Mouse (Mus musculus) limb, embryonic 14.5 days (tissue): ENCODE results near the gene Gm10563. TPM values are rescaled to one million over a fixed set of nuclear protein-coding genes. Genes with fewer than 3 reads are reported as not detected.
A peak's percentile ranks its signal among the peaks of the same experiment; 100 is the strongest.

Source experiments
- ATAC-seq: fragments of 200-750 bp; cut with Nextera tagmentation; 2 replicates; pipeline ENCODE4 v1.8.0; 2017; ENCODE audit warnings: low read depth, moderate number of reproducible peaks, moderate TSS enrichment; ENCODE audit not compliant: low FRiP score
- DNase-seq: peaks from one replicate; pipeline ENCODE4 v3.0.0-alpha.2; 2015; ENCODE audit warnings: low spot score
- H3K27ac ChIP-seq: fragments of 300-500 bp; sonication (generic); replicated peaks from 2 replicates; pipeline ENCODE4 v1.5.1; 2014; ENCODE audit warnings: low read depth, mild to moderate bottlenecking, low read length, moderate library complexity, mixed read lengths
- H3K27me3 ChIP-seq: fragments of 300-500 bp; sonication (generic); 2 replicates; pipeline ENCODE4 v1.6.1; 2014; ENCODE audit warnings: low read length, mixed read lengths; ENCODE audit not compliant: control insufficient read depth, insufficient read depth
- H3K36me3 ChIP-seq: fragments of 300-500 bp; sonication (generic); 2 replicates; pipeline ENCODE4 v1.6.1; 2014; ENCODE audit warnings: mild to moderate bottlenecking, low read length, moderate library complexity, mixed read lengths; ENCODE audit not compliant: control insufficient read depth, insufficient read depth
- H3K4me1 ChIP-seq: fragments of 300-500 bp; sonication (generic); 2 replicates; pipeline ENCODE4 v1.6.1; 2014; ENCODE audit warnings: antibody characterized with exemption, low read length, mixed read lengths; ENCODE audit not compliant: control insufficient read depth, insufficient read depth
- H3K4me2 ChIP-seq: fragments of 300-500 bp; sonication (generic); replicated peaks from 2 replicates; pipeline ENCODE4 v1.6.1; 2014; ENCODE audit warnings: low read depth, mild to moderate bottlenecking, low read length, moderate library complexity; ENCODE audit not compliant: severe bottlenecking
- H3K4me3 ChIP-seq: fragments of 300-500 bp; sonication (generic); replicated peaks from 2 replicates; pipeline ENCODE4 v1.5.1; 2014; ENCODE audit warnings: low read length
- H3K9ac ChIP-seq: fragments of 300-500 bp; sonication (generic); 2 replicates; pipeline ENCODE4 v1.6.1; 2014; ENCODE audit warnings: mild to moderate bottlenecking, low read depth, low read length, moderate library complexity; ENCODE audit not compliant: severe bottlenecking
- H3K9me3 ChIP-seq: fragments of 300-500 bp; sonication (generic); 2 replicates; pipeline ENCODE4 v1.6.1; 2016; ENCODE audit warnings: low read length; ENCODE audit not compliant: control insufficient read depth
- POLR2A ChIP-seq: fragments of 200-500 bp; IDR thresholded peaks from 2 replicates; pipeline ENCODE4 v1.8.0; 2012; ENCODE audit warnings: inconsistent platforms, mild to moderate bottlenecking, moderate library complexity, borderline replicate concordance; ENCODE audit not compliant: insufficient read depth, insufficient read length; ENCODE audit errors: extremely low read depth
- WGBS: fragments of 180-500 bp; shearing (Covaris S2); extraction: QIAGEN DNeasy Blood & Tissue Kit; methylation state at CpG from one replicate; pipeline ENCODE4 v1.1.7; 2014; 5-methylcytosine and 5-hydroxymethylcytosine counted together
- polyA plus RNA-seq, 2 experiments: library from polyadenylated mRNA; depleted of rRNA in 1 of 2; stranded (reverse) in 1 of 2; unstranded in 1 of 2; fragments of >200 nt; fragmentation: Nextera tagmentation in 1 of 2; extraction: Ambion mirVana in 1 of 2; gene quantifications; 2 replicates each; pipeline versions ENCODE4 v1.2.1 to v1.2.3; 2012 to 2014

The Gm10563 gene
- polyA plus RNA-seq, 2 experiments = not detected

- H3K4me3 ChIP-seq = peak overlapping the region; percentile 85
- no peaks in the 10 kb centered on the region for H3K27me3 ChIP-seq
- 90% methylated on average over 10 of the region's 11 CpGs for WGBS
- DNase-seq (no peak), ATAC-seq (no peak)
- peak overlapping the region; percentile 79 for H3K4me2 ChIP-seq
- H3K4me1 ChIP-seq = peaks cover 11% of the 10 kb centered on the region; the same call in 1 of the 2 replicates
- H3K36me3 ChIP-seq = 0 out of 2 replicates have a peak, but pooled peaks cover 5% of the 10 kb centered on the region
- H3K9me3 ChIP-seq = no peaks in the 10 kb centered on the region
- peak overlapping the region; percentile 99; the same call in 1 of the 2 replicates for H3K27ac ChIP-seq
- no peak overlapping the region; the same call in 1 of the 2 replicates for H3K9ac ChIP-seq
- no peak for TF ChIP-seq POLR2A
Measured at GRCm38 (mm10) chr4:155599901-155600825, 45.0 kb downstream of the Gm10563 start.

GRCm38 (mm10) chr4:155598536-155598935 is 46.7 kb downstream of the Gm10563 start:
- Histone ChIP-seq H3K4me1 (peaks cover 11% of the 10 kb centered on the region; the same call in 1 of the 2 replicates), H3K9me3 (no peaks in the 10 kb centered on the region), H3K27ac (no peak overlapping the region), H3K36me3 (no peaks in the 10 kb centered on the region), H3K9ac (no peak overlapping the region), H3K27me3 (no peaks in the 10 kb centered on the region), H3K4me2 (no peak overlapping the region), H3K4me3 (no peak overlapping the region)
- DNase-seq (no peak), ATAC-seq (no peak)
- 23% methylated on average over 20 of the region's 20 CpGs for WGBS
- TF ChIP-seq POLR2A = no peak

GRCm38 (mm10) chr4:155596606-155597005 is 48.6 kb downstream of the Gm10563 start:
- H3K27ac ChIP-seq = no peak overlapping the region
- H3K4me2 ChIP-seq = no peak overlapping the region
- ATAC-seq = no peak
- no peaks in the 10 kb centered on the region for H3K9me3 ChIP-seq
- no peak for TF ChIP-seq POLR2A
- no peak for DNase-seq
- 0 out of 2 replicates have a peak, but pooled peaks cover 4% of the 10 kb centered on the region for H3K4me1 ChIP-seq
- H3K27me3 ChIP-seq = no peaks in the 10 kb centered on the region
- no peak overlapping the region for H3K4me3 ChIP-seq
- 82% methylated on average over 5 of the region's 5 CpGs for WGBS
- no peak overlapping the region for H3K9ac ChIP-seq
- no peaks in the 10 kb centered on the region for H3K36me3 ChIP-seq

- 85% methylated on average over 3 of the region's 3 CpGs for WGBS
Measured at GRCm38 (mm10) chr4:155595777-155596176, 49.4 kb downstream of the Gm10563 start.

GRCm38 (mm10) chr4:155593780-155594179 is 51.4 kb downstream of the Gm10563 start:
- Histone ChIP-seq H3K27me3 (no peaks in the 10 kb centered on the region), H3K4me2 (no peak overlapping the region), H3K4me3 (no peak overlapping the region), H3K9ac (no peak overlapping the region), H3K36me3 (peaks cover 21% of the 10 kb centered on the region), H3K27ac (no peak overlapping the region), H3K4me1 (no peaks in the 10 kb centered on the region), H3K9me3 (no peaks in the 10 kb centered on the region)
- no peak for TF ChIP-seq POLR2A
- DNase-seq (no peak), ATAC-seq (no peak)
- WGBS = 43% methylated on average over 1 of the region's 1 CpGs

More at GRCm38 (mm10) chr4:155595777-155596176, 49.4 kb downstream of the Gm10563 start:
- Histone ChIP-seq H3K4me2 (no peak overlapping the region), H3K4me3 (no peak overlapping the region), H3K9ac (no peak overlapping the region), H3K9me3 (no peaks in the 10 kb centered on the region), H3K27me3 (no peaks in the 10 kb centered on the region), H3K36me3 (0 out of 2 replicates have a peak, but pooled peaks cover 3% of the 10 kb centered on the region), H3K27ac (no peak overlapping the region), H3K4me1 (0 out of 2 replicates have a peak, but pooled peaks cover 4% of the 10 kb centered on the region)
- no peak for DNase-seq
- no peak for TF ChIP-seq POLR2A
- ATAC-seq = no peak
